Mouse (Mus musculus) small intestine, adult 2 months (tissue): ENCODE data around the gene Sbk2. TPM values are rescaled to one million over a fixed set of nuclear protein-coding genes. Genes with fewer than 3 reads are reported as not detected.

Experiments used
- H3K27ac ChIP-seq: fragments of 200-500 bp; 2 replicates; pipeline ENCODE4 v1.5.1; 2012; ENCODE audit warnings: low read depth, low read length, control low read depth, inconsistent platforms; ENCODE audit not compliant: insufficient read depth
- H3K27me3 ChIP-seq: fragments of 200-500 bp; 2 replicates; pipeline ENCODE4 v1.6.1; 2012; ENCODE audit warnings: mild to moderate bottlenecking, moderate library complexity, low read length, inconsistent platforms; ENCODE audit not compliant: control insufficient read depth, insufficient read depth
- H3K36me3 ChIP-seq: fragments of 200-500 bp; 2 replicates; pipeline ENCODE4 v1.6.1; 2012; ENCODE audit warnings: mild to moderate bottlenecking, low read length, control low read depth, inconsistent platforms; ENCODE audit not compliant: control insufficient read depth, insufficient read depth
- H3K4me1 ChIP-seq: fragments of 200-500 bp; 2 replicates; pipeline ENCODE4 v1.6.1; 2012; ENCODE audit warnings: low read length, inconsistent platforms, mixed read lengths; ENCODE audit not compliant: control insufficient read depth, insufficient read depth, insufficient read length
- H3K4me3 ChIP-seq: fragments of 200-500 bp; 2 replicates; pipeline ENCODE4 v1.5.1; 2012; ENCODE audit warnings: low read depth, mild to moderate bottlenecking, control low read depth, inconsistent platforms, low read length, moderate library complexity
- CTCF ChIP-seq: fragments of 200-500 bp; IDR thresholded peaks from 2 replicates; pipeline ENCODE4 v1.5.1; 2012; ENCODE audit warnings: low read depth, mild to moderate bottlenecking, control low read depth, inconsistent platforms, low read length, moderate library complexity, mixed read lengths; ENCODE audit not compliant: insufficient replicate concordance, insufficient read length; ENCODE audit errors: extremely low read depth
- POLR2A ChIP-seq: fragments of 200-500 bp; IDR thresholded peaks from 2 replicates; pipeline ENCODE4 v1.6.1; 2012; ENCODE audit warnings: low read depth, mild to moderate bottlenecking, control low read depth, inconsistent platforms, low read length, moderate library complexity
- WGBS: fragments of 180-500 bp; shearing (Covaris S2); methylation state at CpG from one replicate; pipeline ENCODE4 v1.1.7; 2018; 5-methylcytosine and 5-hydroxymethylcytosine counted together
- polyA plus RNA-seq: library from polyadenylated mRNA; depleted of rRNA; stranded (reverse); fragments of >200 nt; gene quantifications from 2 replicates; pipeline ENCODE4 v1.2.3, GENCODE M21; 2012; rRNA removed

Sbk2 gene
- polyA plus RNA-seq, 1 experiment: 0.06 TPM

GRCm38 (mm10) chr7:4900523-4900851 lies 63.7 kb downstream of the Sbk2 start:
- Histone ChIP-seq H3K27ac (no peak overlapping the region), H3K4me3 (peak overlapping the region; percentile 24; the same call in 1 of the 2 replicates), H3K4me1 (no peaks in the 10 kb centered on the region), H3K27me3 (no peaks in the 10 kb centered on the region), H3K36me3 (no peaks in the 10 kb centered on the region)
- TF ChIP-seq CTCF: no peak
- TF ChIP-seq POLR2A: no peak
- 59% methylated on average over 11 of the region's 11 CpGs for WGBS

GRCm38 (mm10) chr7:4899649-4900522 lies 64.3 kb downstream of the Sbk2 start:
- H3K36me3 ChIP-seq: no peaks in the 10 kb centered on the region
- H3K4me1 ChIP-seq: no peaks in the 10 kb centered on the region
- no peak for TF ChIP-seq POLR2A
- no peak for TF ChIP-seq CTCF
- 3% methylated on average over 19 of the region's 19 CpGs for WGBS
- H3K27me3 ChIP-seq: no peaks in the 10 kb centered on the region
- peak overlapping the region; percentile 34 for H3K4me3 ChIP-seq
- H3K27ac ChIP-seq: no peak overlapping the region

- Histone ChIP-seq H3K36me3 (no peaks in the 10 kb centered on the region), H3K27ac (no peak overlapping the region), H3K4me3 (peak overlapping the region; percentile 34), H3K4me1 (no peaks in the 10 kb centered on the region), H3K27me3 (no peaks in the 10 kb centered on the region)
- TF ChIP-seq POLR2A (no peak), CTCF (no peak)
- WGBS: 26% methylated on average over 18 of the region's 18 CpGs
These were observed 65.2 kb downstream of the Sbk2 start for GRCm38 (mm10) chr7:4898851-4899648.

GRCm38 (mm10) chr7:4895186-4895585 lies 69.0 kb downstream of the Sbk2 start:
- no peak overlapping the region for H3K27ac ChIP-seq
- no peak overlapping the region for H3K4me3 ChIP-seq
- H3K27me3 ChIP-seq: no peaks in the 10 kb centered on the region
- WGBS: 69% methylated on average over 11 of the region's 11 CpGs
- no peak for TF ChIP-seq POLR2A
- TF ChIP-seq CTCF: no peak
- no peaks in the 10 kb centered on the region for H3K4me1 ChIP-seq
- no peaks in the 10 kb centered on the region for H3K36me3 ChIP-seq

Other genes starting within 250 kb of the Sbk2 start
- 44.4 and 122 TPM in 2 replicates for gene Tmem150b, start 239.2 kb downstream of the Sbk2 start, polyA plus RNA-seq
- 94.7 and 254 TPM in 2 replicates for gene Kmt5c, start 224.3 kb downstream of the Sbk2 start, polyA plus RNA-seq
- gene Cox6b2, start 211.3 kb downstream of the Sbk2 start, polyA plus RNA-seq: 5.7 and 45.8 TPM in 2 replicates
- not detected in 2 replicates for gene Fam71e2, start 193.1 kb downstream of the Sbk2 start, polyA plus RNA-seq
- 0.25 and 0.32 TPM in 2 replicates for gene Il11, start 181.5 kb downstream of the Sbk2 start, polyA plus RNA-seq
- gene Tmem190, start 181.5 kb downstream of the Sbk2 start, polyA plus RNA-seq: not detected in 2 replicates
- gene Tmem238, start 174.8 kb downstream of the Sbk2 start, polyA plus RNA-seq: 225 and 544 TPM in 2 replicates
- gene Rpl28, start 171.5 kb downstream of the Sbk2 start, polyA plus RNA-seq: 141 and 355 TPM in 2 replicates
- gene Ube2s, start 151.8 kb downstream of the Sbk2 start, polyA plus RNA-seq: 78.5 and 131 TPM in 2 replicates
- 0.48 and 0.83 TPM in 2 replicates for gene Shisa7, start 119.7 kb downstream of the Sbk2 start, polyA plus RNA-seq
- gene Isoc2b, start 94.1 kb downstream of the Sbk2 start, polyA plus RNA-seq: 12.4 and 18.9 TPM in 2 replicates
- 13.4 and 15.5 TPM in 2 replicates for gene Isoc2a, start 87.3 kb downstream of the Sbk2 start, polyA plus RNA-seq
- gene Gm36210, start 57.9 kb downstream of the Sbk2 start, polyA plus RNA-seq: not detected in 2 replicates
- gene Zfp628, start 49.2 kb downstream of the Sbk2 start, polyA plus RNA-seq: 15.7 and 41.4 TPM in 2 replicates
- 4.3 and 6.2 TPM in 2 replicates for gene Nat14, start 42.4 kb downstream of the Sbk2 start, polyA plus RNA-seq
- gene Ssc5d, start 38.6 kb downstream of the Sbk2 start, polyA plus RNA-seq: 3.3 and 4.5 TPM in 2 replicates
- gene Sbk3, start 6.8 kb upstream of the Sbk2 start, polyA plus RNA-seq: not detected in 2 replicates
- 24.7 and 52.4 TPM in 2 replicates for gene Zfp579, start 31.8 kb upstream of the Sbk2 start, polyA plus RNA-seq
- gene Zfp524, start 50.0 kb upstream of the Sbk2 start, polyA plus RNA-seq: 25.2 and 51.0 TPM in 2 replicates
- gene Fiz1, start 50.3 kb upstream of the Sbk2 start, polyA plus RNA-seq: 14.5 and 31.4 TPM in 2 replicates
- 0.35 TPM in 1 of 2 replicates, not detected in the other for gene Gm44973, start 51.1 kb upstream of the Sbk2 start, polyA plus RNA-seq
- gene Zfp865, start 56.0 kb upstream of the Sbk2 start, polyA plus RNA-seq: 20.0 and 37.3 TPM in 2 replicates
- 0.76 and 0.81 TPM in 2 replicates for gene Ccdc106, start 56.1 kb upstream of the Sbk2 start, polyA plus RNA-seq
- not detected in 2 replicates for gene 4632433K11Rik, start 69.7 kb upstream of the Sbk2 start, polyA plus RNA-seq
- 3.2 and 7.7 TPM in 2 replicates for gene Zfp784, start 74.0 kb upstream of the Sbk2 start, polyA plus RNA-seq
- gene Zfp580, start 87.1 kb upstream of the Sbk2 start, polyA plus RNA-seq: 12.2 and 17.6 TPM in 2 replicates
- 76.6 and 150 TPM in 2 replicates for gene U2af2, start 97.7 kb upstream of the Sbk2 start, polyA plus RNA-seq
- gene Epn1, start 115.8 kb upstream of the Sbk2 start, polyA plus RNA-seq: 240 and 483 TPM in 2 replicates
- gene Rfpl4, start 152.5 kb upstream of the Sbk2 start, polyA plus RNA-seq: not detected in 2 replicates
- gene Rasl2-9, start 161.5 kb upstream of the Sbk2 start, polyA plus RNA-seq: 0.09 and 0.43 TPM in 2 replicates
- gene Vmn1r55, start 185.3 kb upstream of the Sbk2 start, polyA plus RNA-seq: not detected in 2 replicates
- gene Vmn1r56, start 232.3 kb upstream of the Sbk2 start, polyA plus RNA-seq: not detected in 2 replicates